Mouse (Mus musculus) heart, postnatal 36 days (tissue): ENCODE data around the gene Cnmd. TPM values are rescaled to one million over a fixed set of nuclear protein-coding genes. Genes with fewer than 3 reads are reported as not detected.

ENCODE experiments used
- DNase-seq, 2 experiments: peaks; one replicate each; pipeline ENCODE4 v3.0.0; 2021 to 2022
- intact Hi-C: fragments of 180-260 bp; cut with DNase I; formaldehyde crosslinking; loops from one replicate; pipeline ENCODE4 v1.15.1; 2025
- total RNA-seq, 2 experiments: library from RNA; stranded (reverse); gene quantifications; 2 replicates each; pipeline ENCODE4 v1.2.3; 2021

The Cnmd gene
- total RNA-seq, 2 experiments from 2014 or later = 1.1 to 1.8 TPM

DNA sequence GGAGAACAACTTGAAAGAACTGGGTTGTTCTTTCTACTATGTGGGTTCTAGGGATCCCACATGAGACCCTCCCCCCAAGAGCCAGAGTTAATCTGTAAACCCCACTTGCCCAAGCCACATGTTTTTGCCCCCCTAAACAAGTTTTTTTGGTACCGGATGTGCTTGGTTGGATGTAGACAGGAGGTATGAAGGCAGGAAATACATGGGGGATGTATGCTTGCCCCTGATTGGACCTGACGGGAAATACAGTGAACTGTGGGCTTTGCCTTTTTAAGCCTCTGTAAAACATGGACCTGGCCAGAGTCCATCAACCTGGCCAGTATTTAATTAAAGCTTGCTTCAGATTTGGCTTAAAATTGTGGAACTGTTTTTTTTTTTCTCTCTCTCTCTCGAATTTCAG, 12.3 kb downstream of the Cnmd start:
- no peak for DNase-seq
- intact Hi-C loops = no loop called here

- DNase-seq = no peak
- intact Hi-C loops = no loop called here
These were observed 16.6 kb downstream of the Cnmd start for GRCm38 (mm10) chr14:79645378-79645777.

DNA sequence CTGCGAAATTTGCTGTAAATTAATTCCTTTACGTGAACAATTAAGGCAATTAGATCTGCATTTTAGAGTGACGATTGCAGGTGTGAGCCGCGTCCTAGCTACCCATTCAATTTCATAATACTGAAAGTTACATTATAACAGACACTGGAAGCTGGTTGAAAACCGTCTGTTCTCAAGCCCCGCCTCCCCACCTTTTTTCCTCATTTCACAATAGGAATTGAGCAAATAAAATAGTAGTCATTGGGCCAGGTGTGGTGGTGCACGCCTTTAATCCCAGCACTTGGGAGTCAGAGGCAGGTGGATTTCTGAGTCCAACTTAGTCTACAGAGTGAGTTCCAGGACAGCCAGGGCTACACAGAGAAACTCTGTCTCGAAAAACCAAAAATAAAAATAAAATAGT, 19.9 kb downstream of the Cnmd start:
- no peak for DNase-seq
- intact Hi-C loops = no loop called here

DNA sequence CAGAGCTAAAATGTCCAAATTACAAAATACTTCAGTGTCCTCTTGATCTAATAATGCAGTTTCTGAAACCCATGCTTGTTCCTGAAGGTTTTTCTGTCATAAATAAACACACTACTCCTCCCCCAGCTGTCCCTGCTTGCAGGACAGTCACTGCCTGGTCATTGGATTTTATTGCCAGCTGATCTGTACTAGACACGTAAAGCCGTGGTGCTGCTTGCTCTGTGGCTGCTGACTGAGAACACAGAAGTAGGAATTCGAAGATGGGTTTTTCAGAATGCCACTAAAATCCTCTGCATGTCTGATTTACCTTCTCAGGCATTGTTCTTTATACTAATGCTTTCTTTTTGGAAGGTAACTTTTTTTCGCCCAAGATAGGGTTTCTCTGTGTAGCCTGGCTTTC, 25.2 kb downstream of the Cnmd start:
- no peak for DNase-seq
- intact Hi-C loops = no loop called here

- no peak for DNase-seq
- intact Hi-C loops = no loop called here
These were observed 28.8 kb downstream of the Cnmd start for GRCm38 (mm10) chr14:79633196-79633595.

- intact Hi-C loops = no loop called here
- no peak for DNase-seq
These were observed 29.6 kb downstream of the Cnmd start for GRCm38 (mm10) chr14:79632330-79632729.

DNA sequence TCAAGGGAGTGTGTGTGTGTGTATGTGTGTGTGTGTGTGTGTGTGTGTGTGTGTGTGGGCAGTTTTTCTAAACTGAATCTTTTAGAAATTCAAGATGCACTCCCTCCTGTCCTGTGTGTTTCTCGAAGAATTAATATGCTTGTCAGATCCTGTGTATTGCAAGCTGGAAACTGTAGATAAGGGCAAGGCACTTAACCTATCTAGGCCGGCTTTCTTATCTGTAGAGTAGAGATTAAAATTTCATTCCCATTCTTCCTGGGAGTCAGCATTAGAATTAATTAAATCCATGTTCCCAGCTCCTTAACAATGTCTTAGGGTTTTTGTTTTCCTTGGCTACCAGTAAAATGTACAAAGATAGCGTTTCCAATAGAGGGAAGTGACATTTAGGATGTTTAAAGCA, 40.8 kb downstream of the Cnmd start:
- no peak for DNase-seq
- intact Hi-C loops = no loop called here

DNA sequence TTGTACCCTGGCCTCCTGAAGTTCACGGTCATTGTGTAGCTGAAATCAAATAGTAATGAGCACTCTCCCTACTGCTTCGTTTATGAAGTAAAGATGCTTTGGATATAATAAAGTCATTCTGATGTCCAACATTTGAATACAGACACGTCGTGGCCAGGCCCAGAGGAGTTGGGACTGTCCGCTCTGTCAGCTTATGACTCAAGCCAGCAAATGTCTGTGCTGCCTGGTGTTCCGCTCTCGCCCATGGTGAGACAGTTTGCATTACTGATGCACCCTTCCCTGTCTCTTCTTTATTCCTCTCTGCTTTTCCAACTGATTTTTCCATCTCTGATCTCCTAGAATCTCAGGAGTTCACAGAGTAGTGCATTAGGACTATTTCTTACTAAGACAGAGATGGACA, 42.2 kb downstream of the Cnmd start:
- intact Hi-C loops = loop anchor here (5.0 kb wide), 1 partner anchor 292 kb away; no protein-coding TSS in a partner anchor
- DNase-seq = no peak

DNA sequence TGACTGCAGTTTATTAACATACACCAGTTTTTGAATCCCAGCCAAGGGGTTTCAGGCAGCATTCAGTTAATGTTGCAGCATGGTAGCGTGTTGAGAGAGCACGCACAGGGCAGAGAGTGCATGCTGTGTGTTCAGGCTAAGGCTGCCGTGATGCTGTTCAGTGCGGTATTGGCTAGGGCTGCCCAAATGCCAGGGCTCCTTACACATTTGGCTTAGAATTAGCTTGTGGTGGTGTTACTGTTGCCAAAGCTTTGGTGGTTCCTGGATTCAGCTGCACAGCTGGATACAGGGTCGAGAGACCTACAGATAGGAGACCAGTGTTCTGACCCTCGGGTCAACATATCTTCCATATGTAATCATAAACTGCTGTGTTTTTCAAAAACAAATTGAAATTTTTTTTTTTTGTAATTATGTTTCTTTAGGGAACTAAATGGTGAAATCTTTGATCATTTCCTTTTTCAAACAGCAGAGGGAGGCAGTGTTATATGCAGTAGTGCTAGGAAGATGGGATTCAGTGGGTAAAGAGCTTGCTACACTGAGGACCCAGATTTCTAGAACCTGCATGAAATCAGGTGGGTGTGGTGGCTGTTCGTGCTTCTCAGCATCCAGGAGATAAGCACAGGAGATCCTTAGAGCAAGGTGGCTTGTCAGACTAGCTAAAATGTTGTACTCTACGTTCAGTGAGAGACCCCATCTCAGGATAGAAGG, 44.7 kb downstream of the Cnmd start:
- intact Hi-C loops = loop anchor here (1.0 to 5.0 kb wide), 2 partner anchors 120 to 295 kb away; no protein-coding TSS in a partner anchor
- no peak for DNase-seq

GRCm38 (mm10) chr14:79608286-79608685, 53.7 kb downstream of the Cnmd start:
- intact Hi-C loops = no loop called here
- no peak for DNase-seq

GRCm38 (mm10) chr14:79607352-79607751, 54.6 kb downstream of the Cnmd start:
- DNase-seq = no peak
- intact Hi-C loops = no loop called here

GRCm38 (mm10) chr14:79606867-79607266, 55.1 kb downstream of the Cnmd start:
- intact Hi-C loops = no loop called here
- no peak for DNase-seq

DNA sequence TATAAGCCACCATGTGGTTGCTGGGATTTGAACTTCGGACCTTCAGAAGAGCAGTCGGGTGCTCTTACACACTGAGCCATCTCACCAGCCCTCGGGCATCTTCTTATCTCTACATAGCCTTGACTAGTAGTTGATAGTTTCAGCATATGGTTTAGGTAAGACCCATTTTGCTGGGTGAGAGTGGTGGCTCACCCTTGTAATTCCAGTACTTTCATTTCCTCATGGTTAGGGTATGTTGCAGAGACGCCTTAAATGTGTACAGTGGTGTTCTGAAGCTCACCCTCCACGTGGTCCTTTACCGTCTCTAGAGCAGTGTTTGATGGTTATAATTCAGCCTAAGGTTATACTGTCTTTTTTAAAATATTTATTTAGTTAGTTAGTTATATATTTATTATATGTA, 55.6 kb downstream of the Cnmd start:
- DNase-seq = no peak
- intact Hi-C loops = no loop called here

GRCm38 (mm10) chr14:79605881-79606280, 56.1 kb downstream of the Cnmd start:
- intact Hi-C loops = no loop called here
- DNase-seq = no peak

DNA sequence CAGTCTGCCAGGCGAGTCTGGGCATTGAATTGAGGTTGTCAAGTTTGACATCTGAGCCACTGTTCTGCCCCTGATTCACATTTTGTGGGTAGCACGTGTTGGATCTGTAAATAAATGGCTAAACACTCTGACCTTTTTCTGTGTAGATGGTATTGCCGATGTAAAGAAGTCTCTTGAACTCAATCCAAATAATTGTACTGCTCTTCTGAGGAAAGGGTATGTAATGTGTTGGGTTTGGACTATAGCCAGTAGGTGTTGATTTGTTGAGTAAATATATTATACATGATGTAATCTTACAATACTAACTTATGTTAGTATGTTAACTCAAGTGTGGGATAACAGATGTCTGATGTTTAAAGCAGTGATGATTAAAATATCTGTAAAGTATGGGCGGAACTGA, 65.4 kb downstream of the Cnmd start:
- no peak for DNase-seq
- intact Hi-C loops = no loop called here

DNA sequence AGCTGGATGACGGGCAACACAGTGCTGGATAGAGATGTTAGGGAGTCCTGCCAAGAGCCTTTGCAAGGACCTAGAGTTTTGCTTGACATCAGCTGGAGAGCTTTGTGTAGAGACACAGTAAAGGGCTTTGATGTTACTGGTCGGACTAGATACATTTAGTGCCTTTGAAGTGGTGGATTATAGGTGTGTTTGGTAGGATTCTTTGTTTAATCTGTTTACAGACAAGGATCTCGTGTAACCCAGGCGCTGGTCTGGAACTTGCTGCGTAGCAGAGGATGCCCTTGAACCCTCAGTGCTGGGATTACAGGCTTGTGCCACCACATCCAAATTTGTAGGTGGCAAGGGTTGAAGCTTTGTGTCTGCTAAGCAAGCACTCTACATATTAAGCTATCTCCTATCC, 67.9 kb downstream of the Cnmd start:
- intact Hi-C loops = no loop called here
- no peak for DNase-seq

DNA sequence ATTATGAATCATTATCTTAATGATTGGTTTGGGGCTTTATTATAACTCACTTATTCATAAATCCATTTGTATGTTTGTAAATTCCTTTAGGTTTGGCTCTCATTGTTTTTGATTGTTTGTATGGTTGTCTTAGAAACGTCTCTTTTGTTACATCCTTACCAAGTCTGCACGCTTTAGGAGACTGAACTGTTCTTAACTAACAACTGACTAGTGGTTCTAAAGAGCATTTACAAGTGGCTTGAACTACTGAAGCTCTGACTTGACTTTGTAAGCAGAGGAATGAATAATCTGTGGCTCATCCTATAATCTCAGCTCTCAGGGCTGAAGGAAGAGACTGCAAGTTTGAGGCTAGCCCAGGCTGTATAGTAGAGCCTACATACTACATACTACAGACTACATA, 70.4 kb downstream of the Cnmd start:
- no peak for DNase-seq
- intact Hi-C loops = no loop called here

DNA sequence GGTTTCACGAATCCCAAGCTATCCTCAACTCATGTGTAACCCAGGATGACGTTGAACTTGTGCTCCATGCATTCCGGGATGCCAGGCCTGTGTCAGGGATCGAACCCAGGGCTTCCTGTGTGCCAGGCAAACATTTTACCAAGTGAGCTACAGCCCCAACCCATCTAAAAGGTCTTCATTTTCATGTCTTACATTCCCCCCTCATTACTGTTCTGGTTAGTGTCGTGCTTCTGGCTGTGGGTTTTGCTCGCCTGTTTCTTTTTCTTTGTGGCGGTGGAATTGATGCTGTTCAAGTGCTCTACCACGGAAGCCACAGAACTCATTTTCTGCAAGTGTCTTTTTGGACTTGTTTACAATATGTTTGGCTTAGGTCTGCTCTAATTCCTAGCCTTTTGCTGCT, 71.1 kb downstream of the Cnmd start:
- no peak for DNase-seq
- intact Hi-C loops = no loop called here

DNA sequence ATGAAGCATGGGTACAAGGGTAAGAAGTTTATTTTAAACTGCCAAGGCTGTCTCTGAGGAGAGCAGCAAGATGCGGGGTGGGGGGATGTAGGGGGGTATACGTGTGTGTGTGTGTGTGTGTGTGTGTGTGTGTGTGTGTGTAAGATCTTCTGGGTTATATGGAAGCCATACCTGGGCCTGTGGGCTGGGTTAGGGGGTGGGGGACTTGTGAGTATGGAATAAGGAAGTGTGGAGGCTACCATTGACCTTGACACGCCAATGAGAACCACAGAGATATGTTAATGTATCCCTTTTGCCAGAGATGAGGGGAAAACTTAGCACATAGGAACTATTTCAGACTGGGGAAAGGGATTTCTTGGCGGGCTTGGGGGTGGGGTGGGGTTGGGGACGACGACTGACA, 72.6 kb downstream of the Cnmd start:
- intact Hi-C loops = loop anchor here (5.0 kb wide), 1 partner anchor 192 kb away; the partner anchor contains the start of gene Mtrf1
- no peak for DNase-seq

DNA sequence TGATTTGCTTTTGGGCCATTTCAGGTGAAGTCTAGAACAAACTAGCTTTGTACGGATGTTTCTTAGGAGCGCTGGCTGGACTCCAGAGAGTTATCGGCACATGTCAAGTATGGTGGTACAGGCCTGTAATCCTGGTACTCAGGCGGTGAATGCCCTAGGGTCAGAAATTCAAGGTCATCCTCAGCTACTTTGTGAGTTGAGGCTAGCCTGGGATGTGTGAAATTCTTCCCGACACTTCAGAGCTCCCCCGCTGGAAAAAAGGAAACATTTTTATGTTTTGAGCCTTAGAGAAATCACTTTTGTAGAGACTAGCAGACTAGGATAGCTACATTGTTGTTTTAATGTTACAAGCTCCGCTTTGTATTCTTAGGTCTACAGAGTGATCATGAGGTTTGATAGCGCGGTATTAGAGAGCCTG, 73.4 kb downstream of the Cnmd start:
- intact Hi-C loops = loop anchor here (5.0 kb wide), 1 partner anchor 191 kb away; the partner anchor contains the start of gene Mtrf1
- DNase-seq = no peak

DNA sequence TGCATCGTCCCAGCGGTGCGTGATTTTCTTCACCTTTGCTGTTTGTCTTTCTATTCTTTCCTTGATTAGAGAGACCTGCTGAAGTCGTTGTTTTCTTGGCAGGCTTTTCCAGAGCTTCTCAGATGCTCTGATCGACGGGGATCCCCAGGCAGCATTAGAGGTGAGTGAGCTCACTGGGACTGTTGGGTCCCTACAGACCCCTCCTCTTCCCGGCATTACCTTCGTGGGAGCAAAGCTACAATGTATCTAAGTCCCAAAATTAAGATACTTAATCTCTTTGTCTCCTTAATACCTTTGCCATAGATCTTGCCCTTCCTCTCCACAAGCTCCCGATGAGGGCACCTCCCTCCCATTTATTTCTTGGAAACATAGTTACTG, 74.1 kb downstream of the Cnmd start:
- intact Hi-C loops = loop anchor here (2.0 to 5.0 kb wide), 2 partner anchors 107 to 191 kb away; partner anchors contain the start of genes Elf1, Mtrf1 and Wbp4
- DNase-seq = no peak
